Mouse (Mus musculus): ENCODE results near the gene Elavl2. TPM values are rescaled to one million over a fixed set of nuclear protein-coding genes. Genes with fewer than 3 reads are reported as not detected.

Gene Elavl2
- polyA plus RNA-seq, 2 experiments: 1.7 to 2.0 TPM

DNA sequence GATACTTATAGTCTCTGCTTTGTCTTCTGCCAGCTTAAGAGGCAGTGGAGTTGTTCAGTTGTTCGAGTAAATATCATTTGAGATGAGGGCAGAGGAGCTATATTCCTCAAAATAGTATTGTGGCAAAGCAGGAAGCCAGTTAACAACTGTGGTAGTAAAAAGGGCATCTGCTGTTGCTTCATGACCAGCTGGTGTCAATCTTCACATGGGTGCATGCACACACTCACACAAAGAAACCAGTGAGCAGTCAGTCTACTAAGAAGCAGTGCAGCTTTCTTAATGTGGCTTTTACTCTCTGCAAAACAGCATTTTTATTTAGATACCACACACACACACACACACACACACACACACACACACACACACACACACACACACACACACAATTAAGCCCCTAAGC, 110.2 kb downstream of the Elavl2 start:
- no peak for TF ChIP-seq POLR2A (IDR thresholded peaks at IDR 0.05; ENCODE audit: borderline replicate concordance, extremely low read depth, insufficient read depth, insufficient read length)
- no peak for ATAC-seq (ENCODE audit: low FRiP score, low read depth)

DNA sequence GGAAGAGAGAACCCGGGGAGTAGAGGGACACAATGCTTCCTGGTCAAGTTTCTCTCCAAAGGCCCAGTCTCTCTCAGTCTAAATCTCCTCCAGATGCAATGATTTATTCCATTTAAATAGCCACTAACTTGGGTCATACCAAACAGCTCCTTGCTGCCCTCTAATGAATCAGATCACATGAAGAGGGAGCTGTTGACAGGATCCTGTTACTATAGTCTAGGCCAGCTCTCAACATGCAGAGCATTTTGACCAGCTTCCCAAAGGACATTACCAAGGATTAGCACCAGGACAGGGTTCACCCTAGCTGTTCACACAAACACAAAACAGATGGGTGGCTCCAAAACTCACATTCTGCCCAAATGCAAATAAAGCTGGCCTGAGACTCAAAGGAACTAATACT, 111.4 kb downstream of the Elavl2 start:
- Histone ChIP-seq H3K4me3 (replicated peaks; ENCODE audit: low read length) (no peak overlapping the region), H3K27me3 (ENCODE audit: control insufficient read depth, insufficient read depth, low read length) (no peaks in the 10 kb centered on the region), H3K36me3 (ENCODE audit: control insufficient read depth, insufficient read depth, low read length) (no peaks in the 10 kb centered on the region), H3K9me3 (ENCODE audit: control insufficient read depth, low read length) (no peaks in the 10 kb centered on the region), H3K9ac (ENCODE audit: low read depth, low read length, severe bottlenecking) (no peak overlapping the region), H3K4me1 (ENCODE audit: control insufficient read depth, insufficient read depth, low read length) (0 out of 2 replicates have a peak, but pooled peaks cover 7% of the 10 kb centered on the region), H3K27ac (replicated peaks; ENCODE audit: low read depth, low read length) (no peak overlapping the region), H3K4me2 (replicated peaks; ENCODE audit: low read depth, low read length, severe bottlenecking) (no peak overlapping the region)
- 25% methylated on average over 1 of the region's 1 CpGs for WGBS
- TF ChIP-seq POLR2A (IDR thresholded peaks at IDR 0.05; ENCODE audit: borderline replicate concordance, extremely low read depth, insufficient read depth, insufficient read length): no peak
- no peak for DNase-seq (ENCODE audit: low spot score)
- no peak for ATAC-seq (ENCODE audit: low FRiP score, low read depth)

More for the DNA sequence above, 110.2 kb downstream of the Elavl2 start:
- H3K9ac ChIP-seq (ENCODE audit: low read depth, low read length, severe bottlenecking): no peak overlapping the region
- H3K4me3 ChIP-seq (replicated peaks; ENCODE audit: low read length): no peak overlapping the region
- H3K4me1 ChIP-seq (ENCODE audit: control insufficient read depth, insufficient read depth, low read length): 0 out of 2 replicates have a peak, but pooled peaks cover 7% of the 10 kb centered on the region
- WGBS: 27% methylated on average over 1 of the region's 1 CpGs
- DNase-seq (ENCODE audit: low spot score): no peak
- no peak overlapping the region for H3K4me2 ChIP-seq (replicated peaks; ENCODE audit: low read depth, low read length, severe bottlenecking)
- no peaks in the 10 kb centered on the region for H3K36me3 ChIP-seq (ENCODE audit: control insufficient read depth, insufficient read depth, low read length)
- no peaks in the 10 kb centered on the region for H3K27me3 ChIP-seq (ENCODE audit: control insufficient read depth, insufficient read depth, low read length)
- H3K9me3 ChIP-seq (ENCODE audit: control insufficient read depth, low read length): no peaks in the 10 kb centered on the region
- no peak overlapping the region for H3K27ac ChIP-seq (replicated peaks; ENCODE audit: low read depth, low read length)

DNA sequence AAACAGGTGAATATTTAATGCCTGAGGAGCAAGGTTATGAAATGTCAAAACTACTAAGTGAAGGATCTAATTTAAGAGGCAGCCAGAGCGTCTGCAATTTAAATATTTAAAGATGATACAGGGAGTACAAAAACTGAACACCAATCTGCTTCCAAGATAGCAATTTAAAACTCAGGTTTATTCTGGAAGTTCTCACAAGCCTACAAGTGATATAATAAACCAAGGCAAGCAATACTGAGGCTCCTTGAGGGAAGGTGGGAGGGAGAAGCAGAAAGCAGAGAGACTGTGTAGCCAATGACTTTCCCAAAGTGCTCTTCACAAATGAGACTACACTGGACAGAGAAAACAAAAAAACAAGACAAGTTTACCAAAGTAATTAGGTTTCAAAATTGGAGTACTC, 132.2 kb downstream of the Elavl2 start:
- TF ChIP-seq POLR2A (IDR thresholded peaks at IDR 0.05; ENCODE audit: borderline replicate concordance, extremely low read depth, insufficient read depth, insufficient read length): no peak
- Histone ChIP-seq H3K27me3 (ENCODE audit: control insufficient read depth, insufficient read depth, low read length) (no peaks in the 10 kb centered on the region), H3K4me1 (ENCODE audit: control insufficient read depth, insufficient read depth, low read length) (no peaks in the 10 kb centered on the region), H3K36me3 (ENCODE audit: control insufficient read depth, insufficient read depth, low read length) (no peaks in the 10 kb centered on the region), H3K9ac (ENCODE audit: low read depth, low read length, severe bottlenecking) (no peak overlapping the region), H3K9me3 (ENCODE audit: control insufficient read depth, low read length) (no peaks in the 10 kb centered on the region), H3K4me2 (replicated peaks; ENCODE audit: low read depth, low read length, severe bottlenecking) (no peak overlapping the region), H3K27ac (replicated peaks; ENCODE audit: low read depth, low read length) (no peak overlapping the region), H3K4me3 (replicated peaks; ENCODE audit: low read length) (no peak overlapping the region)
- DNase-seq (ENCODE audit: low spot score) (no peak), ATAC-seq (ENCODE audit: low FRiP score, low read depth) (no peak)
- 82% methylated on average over 1 of the region's 1 CpGs for WGBS

DNA sequence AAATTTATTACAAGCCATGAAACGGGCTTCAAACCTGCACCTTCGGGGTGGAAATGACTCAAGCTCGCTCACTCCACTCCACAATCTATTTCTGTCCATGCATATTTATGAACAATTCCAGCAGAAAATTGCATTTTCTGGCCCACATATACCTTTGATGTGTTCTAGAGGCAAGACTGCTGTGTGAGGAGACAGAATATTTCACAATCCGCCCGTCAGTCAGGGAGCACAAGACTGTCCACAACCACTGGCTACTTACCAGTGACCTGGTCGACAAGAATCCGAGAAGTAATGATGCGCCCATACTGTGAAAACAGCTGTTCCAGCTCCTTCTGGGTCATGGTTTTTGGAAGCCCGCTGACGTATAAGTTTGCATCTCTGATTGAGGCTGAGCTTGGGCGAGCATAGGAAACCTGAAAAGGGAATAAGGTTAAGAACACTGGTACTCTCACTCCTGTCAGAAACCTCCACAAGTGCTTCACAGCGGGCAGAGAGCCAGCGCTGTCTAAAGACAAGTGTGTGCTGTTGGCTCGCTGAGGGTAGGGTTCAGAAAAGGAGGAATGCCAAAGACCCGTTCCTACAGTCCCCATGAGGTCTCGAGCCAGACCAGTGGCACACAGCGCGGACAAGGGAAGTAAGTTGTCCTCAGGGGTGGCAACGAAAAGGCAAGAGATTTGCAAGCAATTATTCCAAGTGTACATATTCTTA, 136.7 kb downstream of the Elavl2 start:
- Histone ChIP-seq H3K9ac (ENCODE audit: low read depth, low read length, severe bottlenecking) (no peak overlapping the region), H3K4me3 (replicated peaks; ENCODE audit: low read length) (no peak overlapping the region), H3K36me3 (ENCODE audit: control insufficient read depth, insufficient read depth, low read length) (no peaks in the 10 kb centered on the region), H3K4me1 (ENCODE audit: control insufficient read depth, insufficient read depth, low read length) (no peaks in the 10 kb centered on the region), H3K27me3 (ENCODE audit: control insufficient read depth, insufficient read depth, low read length) (no peaks in the 10 kb centered on the region), H3K9me3 (ENCODE audit: control insufficient read depth, low read length) (no peaks in the 10 kb centered on the region), H3K4me2 (replicated peaks; ENCODE audit: low read depth, low read length, severe bottlenecking) (no peak overlapping the region), H3K27ac (replicated peaks; ENCODE audit: low read depth, low read length) (no peak overlapping the region)
- DNase-seq (ENCODE audit: low spot score): no peak
- no peak for ATAC-seq (ENCODE audit: low FRiP score, low read depth)
- TF ChIP-seq POLR2A (IDR thresholded peaks at IDR 0.05; ENCODE audit: borderline replicate concordance, extremely low read depth, insufficient read depth, insufficient read length): no peak
- 86% methylated on average over 19 of the region's 19 CpGs for WGBS

DNA sequence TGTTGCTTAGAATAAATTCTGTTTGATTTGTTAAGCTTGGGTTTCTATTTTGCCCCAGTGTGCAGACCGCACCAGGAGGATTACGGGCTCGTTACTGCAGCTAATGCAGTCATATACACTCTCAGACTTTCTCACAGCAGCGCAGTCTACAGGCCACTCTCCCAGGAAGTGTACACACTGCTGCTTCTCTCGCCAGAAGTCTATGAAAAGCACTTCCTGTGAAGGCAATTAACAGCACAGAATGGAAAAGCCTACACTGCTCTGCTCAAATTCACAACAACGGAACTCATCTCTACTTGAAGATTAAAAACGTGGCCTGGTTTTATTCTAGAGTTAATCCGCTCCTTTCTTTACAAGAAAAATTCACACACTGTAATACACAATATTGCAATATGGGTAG, 137.7 kb downstream of the Elavl2 start:
- TF ChIP-seq POLR2A (IDR thresholded peaks at IDR 0.05; ENCODE audit: borderline replicate concordance, extremely low read depth, insufficient read depth, insufficient read length): no peak
- H3K27me3 ChIP-seq (ENCODE audit: control insufficient read depth, insufficient read depth, low read length): no peaks in the 10 kb centered on the region
- no peaks in the 10 kb centered on the region for H3K9me3 ChIP-seq (ENCODE audit: control insufficient read depth, low read length)
- 52% methylated on average over 8 of the region's 8 CpGs for WGBS
- no peak overlapping the region for H3K9ac ChIP-seq (ENCODE audit: low read depth, low read length, severe bottlenecking)
- H3K27ac ChIP-seq (replicated peaks; ENCODE audit: low read depth, low read length): no peak overlapping the region
- no peaks in the 10 kb centered on the region for H3K4me1 ChIP-seq (ENCODE audit: control insufficient read depth, insufficient read depth, low read length)
- H3K36me3 ChIP-seq (ENCODE audit: control insufficient read depth, insufficient read depth, low read length): no peaks in the 10 kb centered on the region
- DNase-seq (ENCODE audit: low spot score) (no peak), ATAC-seq (ENCODE audit: low FRiP score, low read depth) (no peak)
- no peak overlapping the region for H3K4me3 ChIP-seq (replicated peaks; ENCODE audit: low read length)
- no peak overlapping the region for H3K4me2 ChIP-seq (replicated peaks; ENCODE audit: low read depth, low read length, severe bottlenecking)
